Mouse (Mus musculus): ENCODE results near the gene Cib4. TPM values are rescaled to one million over a fixed set of nuclear protein-coding genes. Genes with fewer than 3 reads are reported as not detected.

Cib4 gene
- polyA plus RNA-seq, 1 experiment from 2014 or later = not detected

DNA sequence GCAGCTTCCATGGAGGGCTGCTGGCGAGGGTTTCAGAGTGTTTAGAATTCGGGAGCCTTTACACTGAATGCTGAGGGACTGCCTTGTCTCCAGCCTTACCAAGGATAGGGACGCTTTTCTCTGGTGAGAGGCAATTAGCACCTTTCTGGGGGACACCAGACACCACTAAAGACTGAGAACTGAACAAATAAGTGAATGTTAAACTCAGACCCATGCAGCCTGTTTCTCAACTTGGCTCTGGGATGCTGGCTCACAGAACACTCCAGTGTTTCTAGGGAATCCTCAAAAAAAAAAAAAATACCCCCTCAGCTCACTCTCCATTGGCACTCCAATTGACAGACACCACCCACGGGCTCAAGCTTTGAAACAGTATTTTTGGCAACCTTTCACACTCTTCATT is 16.7 kb downstream of the Cib4 start:
- no peaks in the 10 kb centered on the region for H3K36me3 ChIP-seq (ENCODE audit: control insufficient read depth, insufficient read depth, low read length)
- H3K9ac ChIP-seq (ENCODE audit: low read length) = no peak overlapping the region
- H3K4me3 ChIP-seq (ENCODE audit: low read depth, low read length) = no peak overlapping the region
- 39% methylated on average over 4 of the region's 4 CpGs for WGBS
- no peak overlapping the region for H3K4me2 ChIP-seq (ENCODE audit: low read depth)
- DNase-seq (ENCODE audit: low spot score) = no peak
- H3K9me3 ChIP-seq (ENCODE audit: control insufficient read depth, low read length) = no peaks in the 10 kb centered on the region
- H3K4me1 ChIP-seq (ENCODE audit: control insufficient read depth, insufficient read depth, low read length) = no peaks in the 10 kb centered on the region; the same call in 1 of the 2 replicates
- no peak overlapping the region for H3K27ac ChIP-seq (ENCODE audit: low read depth, low read length)
- H3K27me3 ChIP-seq (ENCODE audit: control insufficient read depth, insufficient read depth, low read length) = no peaks in the 10 kb centered on the region
- ATAC-seq (ENCODE audit: insufficient read depth, low FRiP score, low TSS enrichment) = no peak

DNA sequence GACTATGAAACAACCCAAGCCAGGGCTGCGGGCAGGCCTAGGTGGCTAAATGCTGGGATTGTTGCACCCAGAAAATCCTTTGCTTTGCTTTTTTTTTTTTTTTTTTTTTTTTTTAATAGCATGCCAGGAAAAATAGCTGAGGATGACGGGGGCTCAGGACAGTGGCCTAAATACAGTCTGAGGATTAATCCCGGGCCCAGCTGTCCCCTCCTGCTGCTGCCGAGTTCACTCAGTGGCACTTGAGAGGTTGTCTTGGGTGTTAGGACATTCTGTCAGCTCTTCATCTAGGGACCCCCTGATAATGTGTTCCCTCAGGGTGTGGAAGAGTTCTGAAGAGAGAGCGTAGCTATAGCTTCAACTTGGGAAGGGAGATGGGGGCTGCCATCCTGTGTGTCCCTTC is 18.5 kb downstream of the Cib4 start:
- WGBS = 75% methylated on average over 5 of the region's 5 CpGs

DNA sequence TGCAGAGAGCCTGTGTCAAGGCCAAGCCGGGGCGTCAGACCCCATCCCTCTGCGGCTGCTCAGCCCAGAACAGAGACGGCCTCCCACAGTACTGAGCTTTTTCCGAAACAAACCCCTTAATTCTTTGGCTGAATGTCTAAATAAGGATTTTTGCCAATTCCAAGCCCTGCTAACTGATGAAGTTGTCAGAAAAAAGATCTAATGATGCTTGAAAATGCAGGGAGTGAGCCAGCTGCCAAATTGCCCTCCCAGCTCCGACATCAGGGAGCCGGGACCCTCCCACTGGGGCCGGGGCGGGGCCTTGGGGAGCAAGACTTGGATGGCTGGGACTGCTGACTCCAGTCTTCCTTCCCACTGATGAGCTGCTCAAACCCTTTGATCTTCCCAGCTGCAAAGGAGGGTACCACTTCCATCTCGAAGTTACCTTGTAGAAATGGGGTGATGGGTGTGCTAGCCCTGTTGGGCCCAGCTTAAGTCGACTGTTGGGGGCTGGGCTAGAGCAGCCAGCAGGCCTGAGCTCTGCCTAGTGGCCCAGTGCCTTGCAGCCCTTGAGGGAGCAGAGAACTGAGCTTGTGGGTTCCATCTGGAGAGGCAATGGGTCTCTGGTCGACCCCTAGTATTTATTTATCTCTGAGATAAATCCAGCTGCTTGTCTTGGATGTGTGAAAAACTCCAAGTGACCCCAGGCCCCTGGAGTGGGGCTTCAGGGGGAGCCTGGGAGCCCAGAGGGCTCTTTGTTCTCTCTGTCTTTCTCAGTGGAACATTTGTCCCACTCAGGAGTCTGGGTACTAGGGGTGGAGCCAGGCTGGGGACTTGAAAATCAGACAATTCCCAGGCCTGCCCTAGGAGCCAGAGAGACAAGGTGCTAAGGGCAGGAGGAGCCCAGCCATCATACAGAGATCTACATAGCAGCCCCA is 19.5 kb downstream of the Cib4 start:
- no peak for ATAC-seq (ENCODE audit: insufficient read depth, low FRiP score, low TSS enrichment)
- Histone ChIP-seq H3K27ac (ENCODE audit: low read depth, low read length) (no peak overlapping the region), H3K4me1 (ENCODE audit: control insufficient read depth, insufficient read depth, low read length) (no peaks in the 10 kb centered on the region; the same call in 1 of the 2 replicates), H3K4me3 (ENCODE audit: low read depth, low read length) (no peak overlapping the region), H3K27me3 (ENCODE audit: control insufficient read depth, insufficient read depth, low read length) (no peaks in the 10 kb centered on the region), H3K36me3 (ENCODE audit: control insufficient read depth, insufficient read depth, low read length) (no peaks in the 10 kb centered on the region), H3K4me2 (ENCODE audit: low read depth) (no peak overlapping the region), H3K9ac (ENCODE audit: low read length) (no peak overlapping the region), H3K9me3 (ENCODE audit: control insufficient read depth, low read length) (no peaks in the 10 kb centered on the region)
- WGBS = 23% methylated on average over 12 of the region's 12 CpGs
- DNase-seq (ENCODE audit: low spot score) = peak; percentile 46

More for the DNA sequence above, 18.5 kb downstream of the Cib4 start:
- H3K4me1 ChIP-seq (ENCODE audit: control insufficient read depth, insufficient read depth, low read length) = no peaks in the 10 kb centered on the region; the same call in 1 of the 2 replicates
- H3K27me3 ChIP-seq (ENCODE audit: control insufficient read depth, insufficient read depth, low read length) = no peaks in the 10 kb centered on the region
- no peak overlapping the region for H3K9ac ChIP-seq (ENCODE audit: low read length)
- no peak overlapping the region for H3K4me2 ChIP-seq (ENCODE audit: low read depth)
- DNase-seq (ENCODE audit: low spot score) (no peak), ATAC-seq (ENCODE audit: insufficient read depth, low FRiP score, low TSS enrichment) (no peak)
- H3K9me3 ChIP-seq (ENCODE audit: control insufficient read depth, low read length) = no peaks in the 10 kb centered on the region
- H3K4me3 ChIP-seq (ENCODE audit: low read depth, low read length) = no peak overlapping the region
- no peaks in the 10 kb centered on the region for H3K36me3 ChIP-seq (ENCODE audit: control insufficient read depth, insufficient read depth, low read length)
- no peak overlapping the region for H3K27ac ChIP-seq (ENCODE audit: low read depth, low read length)

DNA sequence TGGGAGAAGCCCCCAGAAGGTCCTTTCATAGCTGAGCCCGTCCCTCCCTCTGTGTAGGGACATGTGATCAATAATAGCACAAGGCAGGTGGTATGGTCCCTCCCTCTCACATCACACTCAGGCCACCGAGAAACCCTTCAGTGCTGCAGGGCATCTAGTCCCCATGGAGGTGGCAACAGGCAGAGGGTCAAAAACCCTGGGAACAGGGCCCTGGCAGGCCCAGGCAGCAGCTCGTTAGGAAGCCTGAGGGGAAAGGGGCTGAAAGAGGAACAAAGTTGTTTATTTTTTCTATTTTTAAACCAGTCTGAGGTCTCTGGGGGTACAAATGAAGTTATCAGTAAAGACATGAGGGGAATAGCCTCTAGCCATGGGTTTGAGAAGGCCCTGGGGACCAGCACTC is 21.4 kb downstream of the Cib4 start:
- Histone ChIP-seq H3K4me3 (ENCODE audit: low read depth, low read length) (no peak overlapping the region), H3K4me1 (ENCODE audit: control insufficient read depth, insufficient read depth, low read length) (no peaks in the 10 kb centered on the region; the same call in 1 of the 2 replicates), H3K9ac (ENCODE audit: low read length) (no peak overlapping the region), H3K4me2 (ENCODE audit: low read depth) (no peak overlapping the region), H3K27me3 (ENCODE audit: control insufficient read depth, insufficient read depth, low read length) (no peaks in the 10 kb centered on the region), H3K27ac (ENCODE audit: low read depth, low read length) (no peak overlapping the region), H3K36me3 (ENCODE audit: control insufficient read depth, insufficient read depth, low read length) (no peaks in the 10 kb centered on the region), H3K9me3 (ENCODE audit: control insufficient read depth, low read length) (no peaks in the 10 kb centered on the region)
- WGBS = 48% methylated on average over 3 of the region's 3 CpGs
- ATAC-seq (ENCODE audit: insufficient read depth, low FRiP score, low TSS enrichment) (no peak), DNase-seq (ENCODE audit: low spot score) (no peak)

DNA sequence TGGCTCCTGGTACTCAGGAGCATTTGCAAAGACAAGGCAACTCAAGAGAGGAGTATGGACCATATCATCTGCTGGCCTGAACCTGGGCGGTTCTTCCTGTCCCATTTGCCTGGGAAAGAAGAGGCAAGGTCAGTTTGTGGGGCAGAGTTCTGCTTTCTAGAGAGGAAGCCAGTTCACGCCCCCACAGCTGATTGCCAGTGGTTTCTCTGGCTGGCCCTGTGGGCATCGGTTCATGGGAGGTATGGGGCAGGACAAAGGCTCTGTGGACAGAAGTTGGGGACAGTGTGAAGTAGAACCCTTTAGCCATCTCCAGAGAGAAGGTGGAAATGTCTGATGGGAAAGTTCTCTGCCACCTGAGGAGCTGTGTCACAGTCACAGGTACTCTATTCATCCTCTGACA is 22.5 kb downstream of the Cib4 start:
- 84% methylated on average over 3 of the region's 3 CpGs for WGBS
- Histone ChIP-seq H3K4me1 (ENCODE audit: control insufficient read depth, insufficient read depth, low read length) (no peaks in the 10 kb centered on the region; the same call in 1 of the 2 replicates), H3K9ac (ENCODE audit: low read length) (no peak overlapping the region), H3K4me3 (ENCODE audit: low read depth, low read length) (no peak overlapping the region), H3K36me3 (ENCODE audit: control insufficient read depth, insufficient read depth, low read length) (no peaks in the 10 kb centered on the region), H3K9me3 (ENCODE audit: control insufficient read depth, low read length) (no peaks in the 10 kb centered on the region), H3K27me3 (ENCODE audit: control insufficient read depth, insufficient read depth, low read length) (no peaks in the 10 kb centered on the region), H3K4me2 (ENCODE audit: low read depth) (no peak overlapping the region), H3K27ac (ENCODE audit: low read depth, low read length) (no peak overlapping the region)
- DNase-seq (ENCODE audit: low spot score) (no peak), ATAC-seq (ENCODE audit: insufficient read depth, low FRiP score, low TSS enrichment) (no peak)

DNA sequence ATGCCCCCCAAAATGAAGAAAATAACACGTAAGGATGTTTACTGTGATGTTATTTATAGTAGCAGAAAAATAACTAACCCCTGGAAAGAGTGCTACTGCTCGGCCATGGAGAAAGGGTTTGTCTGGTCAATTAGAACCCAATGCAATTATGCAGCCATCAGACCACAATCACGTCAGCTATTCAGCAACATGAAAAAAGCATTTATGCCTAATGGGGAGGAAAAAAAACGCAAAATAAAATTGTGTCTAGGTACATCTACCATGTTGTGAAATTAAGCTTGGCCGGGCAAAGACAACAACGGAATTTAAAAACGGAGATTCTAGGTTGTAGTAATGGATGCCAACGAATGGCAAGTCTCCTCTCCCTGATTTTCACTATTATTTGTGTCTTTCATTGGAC is 23.2 kb downstream of the Cib4 start:
- no peak overlapping the region for H3K27ac ChIP-seq (ENCODE audit: low read depth, low read length)
- H3K9me3 ChIP-seq (ENCODE audit: control insufficient read depth, low read length) = no peaks in the 10 kb centered on the region
- H3K4me3 ChIP-seq (ENCODE audit: low read depth, low read length) = no peak overlapping the region
- no peaks in the 10 kb centered on the region; the same call in 1 of the 2 replicates for H3K4me1 ChIP-seq (ENCODE audit: control insufficient read depth, insufficient read depth, low read length)
- H3K4me2 ChIP-seq (ENCODE audit: low read depth) = no peak overlapping the region
- WGBS = 84% methylated on average over 8 of the region's 8 CpGs
- ATAC-seq (ENCODE audit: insufficient read depth, low FRiP score, low TSS enrichment) (no peak), DNase-seq (ENCODE audit: low spot score) (no peak)
- no peaks in the 10 kb centered on the region for H3K27me3 ChIP-seq (ENCODE audit: control insufficient read depth, insufficient read depth, low read length)
- no peaks in the 10 kb centered on the region for H3K36me3 ChIP-seq (ENCODE audit: control insufficient read depth, insufficient read depth, low read length)
- no peak overlapping the region for H3K9ac ChIP-seq (ENCODE audit: low read length)

DNA sequence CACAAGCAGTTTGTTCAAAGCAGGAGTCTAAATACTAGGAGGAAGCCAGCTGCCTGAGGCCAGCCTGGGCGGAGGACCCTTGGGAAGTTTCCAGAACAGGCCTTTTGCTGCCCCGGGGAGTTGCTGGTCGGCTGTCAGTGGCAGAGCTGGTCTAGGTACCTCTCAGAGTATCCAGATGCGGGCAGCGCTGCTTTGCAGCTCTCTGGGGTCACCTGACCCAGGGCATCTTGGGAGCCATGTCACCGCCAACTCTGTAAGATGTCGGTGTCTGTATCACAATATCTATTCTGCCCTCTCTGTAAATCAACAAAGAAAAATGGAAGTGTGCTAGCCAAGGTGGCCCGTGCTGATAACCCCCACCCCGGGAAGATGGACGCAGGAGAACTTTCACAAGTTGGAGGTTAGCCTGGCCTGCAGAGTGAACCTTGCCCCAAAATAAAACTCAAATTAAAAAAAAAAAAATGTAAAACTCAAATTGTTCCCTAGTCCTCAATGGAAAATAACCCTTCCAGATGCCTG is 25.4 kb downstream of the Cib4 start:
- H3K9me3 ChIP-seq (ENCODE audit: control insufficient read depth, low read length) = no peaks in the 10 kb centered on the region
- DNase-seq (ENCODE audit: low spot score) (no peak), ATAC-seq (ENCODE audit: insufficient read depth, low FRiP score, low TSS enrichment) (no peak)
- H3K4me3 ChIP-seq (ENCODE audit: low read depth, low read length) = no peak overlapping the region
- no peaks in the 10 kb centered on the region for H3K36me3 ChIP-seq (ENCODE audit: control insufficient read depth, insufficient read depth, low read length)
- WGBS = 85% methylated on average over 10 of the region's 10 CpGs
- H3K27me3 ChIP-seq (ENCODE audit: control insufficient read depth, insufficient read depth, low read length) = no peaks in the 10 kb centered on the region
- H3K27ac ChIP-seq (ENCODE audit: low read depth, low read length) = no peak overlapping the region
- no peaks in the 10 kb centered on the region for H3K4me1 ChIP-seq (ENCODE audit: control insufficient read depth, insufficient read depth, low read length)
- H3K4me2 ChIP-seq (ENCODE audit: low read depth) = no peak overlapping the region
- no peak overlapping the region for H3K9ac ChIP-seq (ENCODE audit: low read length)

DNA sequence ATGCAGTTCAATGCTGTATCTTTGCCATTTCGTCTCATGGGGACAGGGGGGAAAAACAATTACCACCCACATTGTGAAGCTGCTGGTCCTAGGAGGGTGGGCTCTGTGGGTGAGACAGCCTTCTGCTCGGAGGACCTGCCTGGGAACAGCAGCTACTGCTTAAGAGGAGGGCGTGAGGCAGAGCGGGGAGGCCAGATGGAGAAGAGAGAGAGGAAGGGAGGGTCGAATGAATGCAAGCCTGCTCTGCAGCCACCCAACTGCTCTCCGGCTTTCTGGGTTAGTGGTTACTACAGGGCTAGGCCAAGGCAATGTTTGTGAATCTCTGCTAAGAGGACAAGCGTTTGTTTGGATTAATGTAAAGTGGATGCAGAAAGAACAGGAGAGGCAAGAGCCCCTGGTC is 26.1 kb downstream of the Cib4 start:
- WGBS = 46% methylated on average over 7 of the region's 7 CpGs
- Histone ChIP-seq H3K4me2 (ENCODE audit: low read depth) (no peak overlapping the region), H3K27ac (ENCODE audit: low read depth, low read length) (no peak overlapping the region), H3K36me3 (ENCODE audit: control insufficient read depth, insufficient read depth, low read length) (no peaks in the 10 kb centered on the region), H3K4me1 (ENCODE audit: control insufficient read depth, insufficient read depth, low read length) (no peaks in the 10 kb centered on the region), H3K27me3 (ENCODE audit: control insufficient read depth, insufficient read depth, low read length) (no peaks in the 10 kb centered on the region), H3K9me3 (ENCODE audit: control insufficient read depth, low read length) (no peaks in the 10 kb centered on the region), H3K9ac (ENCODE audit: low read length) (no peak overlapping the region), H3K4me3 (ENCODE audit: low read depth, low read length) (no peak overlapping the region)
- ATAC-seq (ENCODE audit: insufficient read depth, low FRiP score, low TSS enrichment) = no peak
- DNase-seq (ENCODE audit: low spot score) = no peak

DNA sequence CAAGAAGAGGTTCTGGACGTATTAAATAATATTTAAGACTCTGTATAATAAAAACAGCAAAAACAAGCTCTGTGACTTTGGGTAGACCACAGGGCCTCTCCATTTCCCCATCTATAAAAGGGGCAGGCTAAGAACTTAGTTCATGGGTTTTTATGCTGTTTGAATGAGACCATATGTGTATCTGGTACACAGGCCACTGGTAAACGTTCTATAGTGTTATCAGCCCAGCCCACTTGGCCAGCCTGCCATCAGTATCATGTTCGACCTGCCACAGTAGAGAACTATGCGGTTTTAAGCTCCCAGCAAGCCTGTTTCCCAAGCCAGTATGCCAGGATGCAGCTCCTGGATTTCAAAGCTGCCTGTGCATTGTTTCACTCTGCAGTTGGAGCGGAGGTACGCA is 27.1 kb downstream of the Cib4 start:
- no peak for ATAC-seq (ENCODE audit: insufficient read depth, low FRiP score, low TSS enrichment)

More for the DNA sequence above, 27.1 kb downstream of the Cib4 start:
- no peaks in the 10 kb centered on the region for H3K9me3 ChIP-seq (ENCODE audit: control insufficient read depth, low read length)
- H3K4me2 ChIP-seq (ENCODE audit: low read depth) = no peak overlapping the region
- no peaks in the 10 kb centered on the region for H3K4me1 ChIP-seq (ENCODE audit: control insufficient read depth, insufficient read depth, low read length)
- 81% methylated on average over 6 of the region's 6 CpGs for WGBS
- H3K27ac ChIP-seq (ENCODE audit: low read depth, low read length) = no peak overlapping the region
- DNase-seq (ENCODE audit: low spot score) = no peak
- no peak overlapping the region for H3K9ac ChIP-seq (ENCODE audit: low read length)
- H3K4me3 ChIP-seq (ENCODE audit: low read depth, low read length) = no peak overlapping the region
- no peaks in the 10 kb centered on the region for H3K36me3 ChIP-seq (ENCODE audit: control insufficient read depth, insufficient read depth, low read length)
- no peaks in the 10 kb centered on the region for H3K27me3 ChIP-seq (ENCODE audit: control insufficient read depth, insufficient read depth, low read length)

All from neural tube, embryonic 11.5 days (tissue).